Mouse (Mus musculus) liver, embryonic 14.5 days (tissue): Measurements from ENCODE around the gene Smtnl2. TPM values are rescaled to one million over a fixed set of nuclear protein-coding genes. Genes with fewer than 3 reads are reported as not detected.
A peak's percentile ranks its signal among the peaks of the same experiment; 100 is the strongest.

Experiments
- ATAC-seq: fragments of 200-750 bp; cut with Nextera tagmentation; 2 replicates; pipeline ENCODE4 v1.8.0; 2017; ENCODE audit warnings: moderate number of reproducible peaks, mild to moderate bottlenecking, moderate library complexity; ENCODE audit not compliant: insufficient read depth
- DNase-seq, 3 experiments: peaks; one replicate each; pipeline ENCODE4 v3.0.0-alpha.2; 2012 to 2013; ENCODE audit warnings: low read depth in 3 of 3, low spot score in 3 of 3
- H3K27ac ChIP-seq: fragments of 300-500 bp; sonication (generic); 2 replicates; pipeline ENCODE4 v1.5.1; 2014; ENCODE audit warnings: moderate library complexity, mild to moderate bottlenecking, control low read depth, inconsistent platforms
- H3K27me3 ChIP-seq: fragments of 300-500 bp; sonication (generic); 2 replicates; pipeline ENCODE4 v1.6.1; 2014; ENCODE audit warnings: mild to moderate bottlenecking, low read length, moderate library complexity; ENCODE audit not compliant: control insufficient read depth, insufficient read depth
- H3K36me3 ChIP-seq: fragments of 300-500 bp; sonication (generic); replicated peaks from 2 replicates; pipeline ENCODE4 v1.6.1; 2014; ENCODE audit warnings: low read depth; ENCODE audit not compliant: control insufficient read depth, insufficient read depth
- H3K4me1 ChIP-seq, 2 experiments: fragments of 200-500 bp in 1 of 2; fragments of 300-500 bp in 1 of 2; sonication (generic) in 1 of 2; replicated peaks; 2 replicates each; pipeline ENCODE4 v1.6.1; 2012 to 2014; ENCODE audit warnings: antibody characterized with exemption in 1 of 2, inconsistent platforms in 1 of 2, low read length in 1 of 2; ENCODE audit not compliant: control insufficient read depth in 2 of 2, insufficient read depth in 2 of 2
- H3K4me2 ChIP-seq: fragments of 300-500 bp; sonication (generic); 2 replicates; pipeline ENCODE4 v1.6.1; 2014; ENCODE audit warnings: low read depth, mild to moderate bottlenecking, control low read depth, moderate library complexity
- H3K4me3 ChIP-seq, 2 experiments: fragments of 200-500 bp in 1 of 2; fragments of 300-500 bp in 1 of 2; sonication (generic) in 1 of 2; 2 replicates each; pipeline ENCODE4 v1.5.1; 2012 to 2014; ENCODE audit warnings: low read depth in 2 of 2, low read length in 2 of 2, mild to moderate bottlenecking in 2 of 2, control low read depth in 1 of 2, inconsistent platforms in 1 of 2, moderate library complexity in 1 of 2; ENCODE audit not compliant: insufficient read depth in 1 of 2
- H3K9ac ChIP-seq: fragments of 300-500 bp; sonication (generic); replicated peaks from 2 replicates; pipeline ENCODE4 v1.6.1; 2014; ENCODE audit warnings: mild to moderate bottlenecking, control low read depth, moderate library complexity
- H3K9me3 ChIP-seq: fragments of 300-500 bp; sonication (generic); 2 replicates; pipeline ENCODE4 v1.6.1; 2016; ENCODE audit warnings: low read length, mixed read lengths; ENCODE audit not compliant: control insufficient read depth
- CTCF ChIP-seq: IDR thresholded peaks from 2 replicates; pipeline ENCODE4 v1.5.1; 2016; ENCODE audit warnings: antibody characterized with exemption, low read depth, control low read depth
- EP300 ChIP-seq: IDR thresholded peaks from 2 replicates; pipeline ENCODE4 v1.6.1; 2016; ENCODE audit warnings: antibody characterized with exemption, low read depth
- WGBS: fragments of 180-500 bp; shearing (Covaris S2); extraction: QIAGEN DNeasy Blood & Tissue Kit; methylation state at CpG from one replicate; pipeline ENCODE4 v1.1.7; 2014; ENCODE audit not compliant: insufficient replicate concordance; 5-methylcytosine and 5-hydroxymethylcytosine counted together
- polyA plus RNA-seq, 2 experiments: library from polyadenylated mRNA; depleted of rRNA in 1 of 2; stranded (reverse) in 1 of 2; unstranded in 1 of 2; fragments of >200 nt; fragmentation: Nextera tagmentation in 1 of 2; extraction: Ambion mirVana in 1 of 2; gene quantifications; 2 replicates each; pipeline versions ENCODE4 v1.2.1 to v1.2.3; 2012 to 2014

Gene Smtnl2
- polyA plus RNA-seq (2012; rRNA removed) (1.1 and 1.3 TPM in 2 replicates), polyA plus RNA-seq (2014; fragmentation: Nextera tagmentation; extraction: Ambion mirVana) (0.85 and 0.86 TPM in 2 replicates)

DNA sequence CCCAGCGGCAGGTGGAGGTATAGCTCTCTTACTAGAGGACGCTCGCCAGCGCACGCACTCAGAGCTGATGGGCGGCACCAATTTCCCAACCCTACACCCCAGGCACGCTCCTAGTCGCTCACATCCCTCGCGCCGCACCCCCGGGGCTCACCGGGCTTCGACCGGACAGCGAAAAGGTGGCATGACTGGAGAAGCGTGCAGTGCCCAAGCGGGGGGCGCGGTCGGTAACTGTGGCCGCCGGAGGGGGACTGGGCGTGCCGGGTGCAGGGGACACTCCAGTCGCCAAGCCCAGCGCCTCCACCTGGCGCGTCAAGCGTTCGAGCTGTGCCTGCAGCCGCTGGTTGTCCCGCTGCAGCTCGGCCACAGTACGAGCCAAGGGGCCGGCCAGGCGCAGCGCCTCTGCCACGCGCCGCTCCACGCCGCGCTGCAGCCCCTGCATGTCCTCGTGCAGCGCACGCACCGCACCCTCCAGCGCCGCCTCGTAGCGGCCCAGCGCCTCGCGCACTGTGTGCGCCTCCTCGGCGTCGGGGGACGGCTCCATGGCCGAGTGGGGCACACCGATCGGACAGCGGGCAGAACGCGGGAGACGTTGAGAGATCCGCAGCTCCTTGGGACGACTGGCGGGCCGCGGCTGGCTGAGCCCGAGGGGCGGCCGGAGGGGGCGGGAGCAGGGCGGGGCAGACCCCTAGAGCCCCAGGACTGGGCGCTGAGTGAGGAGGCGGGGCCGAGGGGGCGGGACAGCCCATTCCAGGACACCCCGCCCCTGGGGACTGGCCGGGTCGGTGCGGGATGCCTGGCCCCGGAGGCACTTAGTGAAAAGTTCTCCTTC, at the start of gene Smtnl2:
Gene Smtnl2 (minus strand): TSS at position 621 of the 829 bp plus-strand sequence.
- Histone ChIP-seq H3K9ac (no peak within 1 kb of the TSS), H3K4me2 (peak within 1 kb of the TSS; percentile 84), H3K27me3 (peaks cover 4% of the 10 kb centered on the region), H3K9me3 (no peaks in the 10 kb centered on the region), H3K4me1 (peaks cover 15 to 38% of the 10 kb centered on the region in 2 experiments), H3K36me3 (no peaks in the 10 kb centered on the region), H3K27ac (no peak within 1 kb of the TSS), H3K4me3 (peak within 1 kb of the TSS; percentile 42 to 58)
- peak; percentile 78 for ATAC-seq
- DNase-seq = peak; percentile 43 to 54 (median 43)
- TF ChIP-seq EP300 (no peak), CTCF (peak; percentile 44)
- WGBS = under 1% methylated on average over 84 of the region's 86 CpGs

DNA sequence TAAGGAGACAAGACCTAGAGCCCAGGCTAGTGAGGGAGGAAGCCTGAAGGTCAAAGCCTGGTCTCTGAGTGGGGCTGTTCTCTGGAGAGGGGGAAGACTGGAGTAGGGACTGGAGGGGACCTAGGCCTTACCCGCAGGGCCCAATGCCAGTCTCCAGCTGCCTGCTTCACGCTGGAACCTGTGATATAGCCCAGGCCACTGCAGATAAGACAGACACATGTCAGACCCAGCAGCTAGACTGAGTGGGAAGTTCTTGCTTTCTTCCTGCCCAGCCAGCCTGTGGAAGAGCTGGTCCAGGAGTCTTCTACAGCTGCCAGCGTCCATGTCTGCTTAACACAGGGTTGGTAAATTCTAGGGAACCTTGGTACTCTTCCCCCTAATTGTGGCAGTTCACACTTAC, 47.0 kb upstream of the Smtnl2 start:
- Histone ChIP-seq H3K4me2 (no peak overlapping the region; the same call in 1 of the 2 replicates), H3K36me3 (no peaks in the 10 kb centered on the region; the same call in 1 of the 2 replicates), H3K4me1 (peaks cover 0 to 18% of the 10 kb centered on the region in 2 experiments; a peak in 3 of 4 replicates), H3K4me3 (peak overlapping the region in 1 of 2 experiments; percentile 18; a peak in 1 of 4 replicates), H3K27me3 (no peaks in the 10 kb centered on the region), H3K9me3 (no peaks in the 10 kb centered on the region), H3K27ac (peak overlapping the region; percentile 9; the same call in 1 of the 2 replicates), H3K9ac (no peak overlapping the region; the same call in 1 of the 2 replicates)
- peak; percentile 42; the same call in 1 of the 2 replicates for ATAC-seq
- WGBS = 19% methylated on average over 3 of the region's 3 CpGs
- TF ChIP-seq CTCF (no peak), EP300 (no peak)
- no peak for DNase-seq

DNA sequence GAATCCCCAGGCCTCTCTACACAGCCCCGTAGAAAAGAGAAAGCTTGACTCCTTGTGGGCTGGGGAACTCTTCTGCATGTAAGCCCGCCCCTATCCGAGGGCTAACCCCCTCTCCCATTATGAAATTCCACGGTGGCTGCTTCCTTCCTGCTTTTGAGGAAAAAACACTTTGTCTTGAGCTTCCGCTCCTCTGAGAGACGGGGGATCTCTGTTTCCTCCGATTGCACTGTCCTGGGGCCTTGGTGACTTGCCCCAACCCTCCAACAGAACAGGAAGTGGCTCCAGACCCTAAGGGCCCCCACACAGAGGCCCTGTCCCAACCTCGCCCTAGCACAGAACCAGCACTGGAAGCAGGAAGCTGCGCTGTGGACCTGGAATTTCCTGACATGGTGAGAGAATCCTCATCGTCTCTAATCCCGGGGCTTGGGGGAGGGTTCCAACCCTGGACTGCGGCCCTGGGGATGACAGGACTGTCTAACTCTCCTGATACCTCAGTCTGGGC, 46.5 kb upstream of the Smtnl2 start:
- DNase-seq (no peak), ATAC-seq (peak; percentile 69)
- Histone ChIP-seq H3K9ac (no peak overlapping the region; the same call in 1 of the 2 replicates), H3K36me3 (no peaks in the 10 kb centered on the region; the same call in 1 of the 2 replicates), H3K4me3 (no peak overlapping the region), H3K27me3 (no peaks in the 10 kb centered on the region), H3K27ac (peak overlapping the region; percentile 9; the same call in 1 of the 2 replicates), H3K4me2 (no peak overlapping the region; the same call in 1 of the 2 replicates), H3K4me1 (peaks cover 0 to 18% of the 10 kb centered on the region in 2 experiments; a peak in 3 of 4 replicates), H3K9me3 (no peaks in the 10 kb centered on the region)
- 49% methylated on average over 12 of the region's 12 CpGs for WGBS
- TF ChIP-seq CTCF (no peak), EP300 (no peak)

DNA sequence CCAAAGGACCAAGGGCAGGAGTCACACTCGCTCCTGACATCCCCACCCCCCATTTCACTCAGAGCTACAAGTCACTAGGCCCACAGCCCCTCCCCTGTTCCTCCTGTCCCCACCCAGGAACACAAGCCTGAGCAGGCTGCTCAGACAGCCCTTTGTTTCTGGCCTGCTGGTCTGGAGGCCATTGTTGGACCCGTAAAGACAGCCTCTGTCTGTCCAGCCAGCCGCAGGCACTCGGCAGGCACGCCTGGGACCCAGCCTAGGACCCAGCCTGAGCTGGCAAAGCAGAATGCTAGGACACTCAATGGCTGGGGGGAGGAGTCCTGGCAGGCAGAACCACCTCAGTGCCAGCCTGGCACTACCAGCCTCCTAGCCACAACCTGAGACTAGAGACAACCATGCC, 44.2 kb upstream of the Smtnl2 start:
- ATAC-seq = no peak

More for the DNA sequence above, 44.2 kb upstream of the Smtnl2 start:
- DNase-seq = no peak
- Histone ChIP-seq H3K9ac (no peak overlapping the region), H3K27ac (no peak overlapping the region), H3K27me3 (no peaks in the 10 kb centered on the region), H3K9me3 (no peaks in the 10 kb centered on the region), H3K36me3 (peaks cover 12% of the 10 kb centered on the region), H3K4me2 (no peak overlapping the region), H3K4me3 (no peak overlapping the region), H3K4me1 (peaks cover 0 to 18% of the 10 kb centered on the region in 2 experiments; a peak in 3 of 4 replicates)
- TF ChIP-seq CTCF (no peak), EP300 (no peak)
- WGBS = 81% methylated on average over 5 of the region's 5 CpGs
